Mouse (Mus musculus) stomach, embryonic 16.5 days (tissue): ENCODE measurements around the gene Gm3233. TPM values are rescaled to one million over a fixed set of nuclear protein-coding genes. Genes with fewer than 3 reads are reported as not detected.
"Not testable (repeated sequence)": the region's sequence is repeated elsewhere in the genome, so short reads cannot be mapped to it uniquely, and the experiment has no call there.

Experiments
- ATAC-seq: fragments of 200-750 bp; cut with Nextera tagmentation; 2 replicates; pipeline ENCODE4 v1.8.0; 2017; ENCODE audit warnings: moderate number of reproducible peaks, moderate TSS enrichment; ENCODE audit not compliant: insufficient read depth, low FRiP score
- H3K27ac ChIP-seq: fragments of 300-500 bp; sonication (generic); 2 replicates; pipeline ENCODE4 v1.5.1; 2014; ENCODE audit warnings: low read length
- H3K27me3 ChIP-seq: fragments of 300-500 bp; sonication (generic); 2 replicates; pipeline ENCODE4 v1.6.1; 2014; ENCODE audit warnings: low read length, control low read depth, mixed read lengths; ENCODE audit not compliant: control insufficient read depth, insufficient read depth
- H3K36me3 ChIP-seq: fragments of 300-500 bp; sonication (generic); 2 replicates; pipeline ENCODE4 v1.6.1; 2014; ENCODE audit warnings: low read length; ENCODE audit not compliant: control insufficient read depth, insufficient read depth
- H3K4me1 ChIP-seq: fragments of 300-500 bp; sonication (generic); 2 replicates; pipeline ENCODE4 v1.6.1; 2014; ENCODE audit warnings: low read length, control low read depth, mixed read lengths; ENCODE audit not compliant: control insufficient read depth, insufficient read depth
- H3K4me2 ChIP-seq: fragments of 300-500 bp; sonication (generic); 2 replicates; pipeline ENCODE4 v1.6.1; 2014; ENCODE audit warnings: low read depth, low read length, mixed read lengths
- H3K4me3 ChIP-seq: fragments of 300-500 bp; sonication (generic); replicated peaks from 2 replicates; pipeline ENCODE4 v1.5.1; 2014; ENCODE audit warnings: mild to moderate bottlenecking, low read length
- H3K9ac ChIP-seq: fragments of 300-500 bp; sonication (generic); 2 replicates; pipeline ENCODE4 v1.6.1; 2014; ENCODE audit warnings: low read length
- H3K9me3 ChIP-seq: fragments of 300-500 bp; sonication (generic); replicated peaks from 2 replicates; pipeline ENCODE4 v1.6.1; 2016; ENCODE audit warnings: low read length, control low read depth; ENCODE audit not compliant: control insufficient read depth
- WGBS: fragments of 180-500 bp; shearing (Covaris S2); extraction: QIAGEN DNeasy Blood & Tissue Kit; methylation state at CpG from one replicate; pipeline ENCODE4 v1.1.7; 2014; 5-methylcytosine and 5-hydroxymethylcytosine counted together
- polyA plus RNA-seq: library from polyadenylated mRNA; unstranded; fragments of >200 nt; fragmentation: Nextera tagmentation; extraction: Ambion mirVana; gene quantifications from 2 replicates; pipeline ENCODE4 v1.2.1, GENCODE M21; 2015

Gene Gm3233
- polyA plus RNA-seq, 1 experiment from 2014 or later, result not detected

- H3K27ac ChIP-seq, H3K4me1 ChIP-seq, H3K36me3 ChIP-seq, H3K9ac ChIP-seq, H3K4me3 ChIP-seq, H3K4me2 ChIP-seq, ATAC-seq, H3K9me3 ChIP-seq, H3K27me3 ChIP-seq: not testable (repeated sequence)
- WGBS, result no CpG with 5 or more reads among the region's 1 CpGs
Measured at GRCm38 (mm10) chr10:77782442-77782841, 23.0 kb upstream of the Gm3233 start, which contains the start of gene Gm3250. Gm3250 (minus strand) TSS chr10:77782542.

- H3K27ac ChIP-seq, result not testable (repeated sequence)
- WGBS, result 54% methylated on average over 1 of the region's 1 CpGs
Measured at GRCm38 (mm10) chr10:77776844-77777243, 17.4 kb upstream of the Gm3233 start, which contains the start of gene Gm7138. Gm7138 (minus strand) TSS chr10:77776944.

GRCm38 (mm10) chr10:77772142-77772541, 12.7 kb upstream of the Gm3233 start:
- not testable (repeated sequence) for H3K4me2 ChIP-seq, H3K36me3 ChIP-seq, H3K9me3 ChIP-seq, H3K9ac ChIP-seq, H3K4me3 ChIP-seq, H3K27ac ChIP-seq, H3K4me1 ChIP-seq, H3K27me3 ChIP-seq, ATAC-seq
- WGBS, result 86% methylated on average over 1 of the region's 3 CpGs

More at GRCm38 (mm10) chr10:77776844-77777243, 17.4 kb upstream of the Gm3233 start, which contains the start of gene Gm7138:
- not testable (repeated sequence) for H3K4me1 ChIP-seq, H3K4me3 ChIP-seq, ATAC-seq, H3K36me3 ChIP-seq, H3K4me2 ChIP-seq, H3K9me3 ChIP-seq, H3K27me3 ChIP-seq, H3K9ac ChIP-seq

GRCm38 (mm10) chr10:77771225-77771624, 11.7 kb upstream of the Gm3233 start, which contains the start of gene Gm3238:
Gm3238 (minus strand) TSS chr10:77771325.
- not testable (repeated sequence) for ATAC-seq, H3K27me3 ChIP-seq, H3K9ac ChIP-seq, H3K4me3 ChIP-seq, H3K9me3 ChIP-seq, H3K36me3 ChIP-seq, H3K4me1 ChIP-seq, H3K4me2 ChIP-seq, H3K27ac ChIP-seq
- WGBS, result 75% methylated on average over 1 of the region's 1 CpGs

- Histone ChIP-seq H3K9me3 (no peaks in the 10 kb centered on the region), H3K36me3 (no peaks in the 10 kb centered on the region), H3K4me1 (no peaks in the 10 kb centered on the region), H3K27ac (no peak overlapping the region), H3K4me2 (no peak overlapping the region), H3K9ac (no peak overlapping the region), H3K27me3 (no peaks in the 10 kb centered on the region), H3K4me3 (no peak overlapping the region)
- no peak for ATAC-seq
- 75% methylated on average over 1 of the region's 1 CpGs for WGBS
Measured at GRCm38 (mm10) chr10:77769727-77770126, 10.2 kb upstream of the Gm3233 start.

GRCm38 (mm10) chr10:77753448-77753847, 6.0 kb downstream of the Gm3233 start:
- no peak overlapping the region for H3K27ac ChIP-seq
- H3K27me3 ChIP-seq, result no peaks in the 10 kb centered on the region
- no peak overlapping the region for H3K9ac ChIP-seq
- H3K4me3 ChIP-seq, result no peak overlapping the region
- no peaks in the 10 kb centered on the region for H3K36me3 ChIP-seq
- H3K4me2 ChIP-seq, result no peak overlapping the region
- no peak for ATAC-seq
- H3K4me1 ChIP-seq, result no peaks in the 10 kb centered on the region
- H3K9me3 ChIP-seq, result no peaks in the 10 kb centered on the region

GRCm38 (mm10) chr10:77752312-77752711, 7.2 kb downstream of the Gm3233 start:
- H3K9me3 ChIP-seq, H3K27me3 ChIP-seq, ATAC-seq, H3K9ac ChIP-seq, H3K27ac ChIP-seq, H3K4me2 ChIP-seq, H3K4me1 ChIP-seq, H3K36me3 ChIP-seq, H3K4me3 ChIP-seq: not testable (repeated sequence)
- 51% methylated on average over 3 of the region's 3 CpGs for WGBS

GRCm38 (mm10) chr10:77751254-77751653, 8.2 kb downstream of the Gm3233 start, which contains the start of gene Gm9736:
Gm9736 (minus strand) TSS chr10:77751354.
- not testable (repeated sequence) for H3K36me3 ChIP-seq, H3K4me1 ChIP-seq, H3K4me3 ChIP-seq, H3K4me2 ChIP-seq, ATAC-seq, H3K9ac ChIP-seq, H3K27me3 ChIP-seq, H3K27ac ChIP-seq, H3K9me3 ChIP-seq
- 87% methylated on average over 1 of the region's 1 CpGs for WGBS

- not testable (repeated sequence) for ATAC-seq
- WGBS, result 86% methylated on average over 1 of the region's 1 CpGs
Measured at GRCm38 (mm10) chr10:77750686-77751085, 8.8 kb downstream of the Gm3233 start.

More at GRCm38 (mm10) chr10:77750686-77751085, 8.8 kb downstream of the Gm3233 start:
- not testable (repeated sequence) for H3K27me3 ChIP-seq, H3K4me1 ChIP-seq, H3K4me2 ChIP-seq, H3K27ac ChIP-seq, H3K36me3 ChIP-seq, H3K9me3 ChIP-seq, H3K4me3 ChIP-seq, H3K9ac ChIP-seq
